Mouse (Mus musculus) brain, embryonic 14.5 days (tissue): ENCODE data around the gene Nme7.

ENCODE experiments used
- CTCF ChIP-seq: fragments of 200-500 bp; IDR thresholded peaks from 2 replicates; pipeline ENCODE4 v1.5.1; 2012; ENCODE audit warnings: inconsistent platforms, mild to moderate bottlenecking, moderate library complexity, borderline replicate concordance; ENCODE audit not compliant: insufficient read depth, insufficient read length; ENCODE audit errors: extremely low read depth
- POLR2A ChIP-seq: fragments of 200-500 bp; IDR thresholded peaks from 2 replicates; pipeline ENCODE4 v1.6.1; 2012; ENCODE audit warnings: mild to moderate bottlenecking, inconsistent platforms, borderline replicate concordance; ENCODE audit not compliant: poor library complexity, insufficient read depth, insufficient read length, severe bottlenecking; ENCODE audit errors: extremely low read depth

GRCm38 (mm10) chr1:164417604-164418003, 113.7 kb downstream of the Nme7 start:
- no peak for TF ChIP-seq CTCF
- no peak for TF ChIP-seq POLR2A
